Mouse (Mus musculus) stomach, embryonic 15.5 days (tissue): ENCODE data around the gene Fmo5. TPM values are rescaled to one million over a fixed set of nuclear protein-coding genes. Genes with fewer than 3 reads are reported as not detected.

ENCODE experiments used
- ATAC-seq: fragments of 200-750 bp; cut with Nextera tagmentation; 2 replicates; pipeline ENCODE4 v1.8.0; 2017; ENCODE audit warnings: low read depth, moderate number of reproducible peaks, moderate TSS enrichment; ENCODE audit not compliant: insufficient read depth, low FRiP score
- H3K27ac ChIP-seq: fragments of 300-500 bp; sonication (generic); 2 replicates; pipeline ENCODE4 v1.5.1; 2015; ENCODE audit warnings: mild to moderate bottlenecking, inconsistent platforms
- H3K27me3 ChIP-seq: fragments of 300-500 bp; sonication (generic); replicated peaks from 2 replicates; pipeline ENCODE4 v1.6.1; 2015; ENCODE audit warnings: inconsistent platforms
- H3K36me3 ChIP-seq: fragments of 300-500 bp; sonication (generic); 2 replicates; pipeline ENCODE4 v1.6.1; 2015; ENCODE audit warnings: inconsistent platforms
- H3K4me1 ChIP-seq: fragments of 300-500 bp; sonication (generic); 2 replicates; pipeline ENCODE4 v1.6.1; 2015; ENCODE audit warnings: inconsistent platforms
- H3K4me2 ChIP-seq: fragments of 300-500 bp; sonication (generic); 2 replicates; pipeline ENCODE4 v1.6.1; 2015; ENCODE audit warnings: mild to moderate bottlenecking, inconsistent platforms
- H3K4me3 ChIP-seq: fragments of 300-500 bp; sonication (generic); replicated peaks from 2 replicates; pipeline ENCODE4 v1.5.1; 2015; ENCODE audit warnings: inconsistent platforms
- H3K9ac ChIP-seq: fragments of 300-500 bp; sonication (generic); 2 replicates; pipeline ENCODE4 v1.6.1; 2015; ENCODE audit warnings: inconsistent platforms
- H3K9me3 ChIP-seq: fragments of 300-500 bp; sonication (generic); 2 replicates; pipeline ENCODE4 v1.6.1; 2016; ENCODE audit warnings: inconsistent platforms
- WGBS: fragments of 180-500 bp; shearing (Covaris S2); methylation state at CpG from one replicate; pipeline ENCODE4 v1.1.7; 2015; 5-methylcytosine and 5-hydroxymethylcytosine counted together
- polyA plus RNA-seq: library from polyadenylated mRNA; unstranded; fragments of >200 nt; fragmentation: Nextera tagmentation; extraction: Ambion mirVana; gene quantifications from 2 replicates; pipeline ENCODE4 v1.2.1, GENCODE M21; 2015

The Fmo5 gene
- polyA plus RNA-seq, result 8.2 and 11.5 TPM in 2 replicates

GRCm38 (mm10) chr3:97628391-97629001 lies at the start of gene Fmo5:
Fmo5 (plus strand) TSS chr3:97628804.
- no peaks in the 10 kb centered on the region for H3K27me3 ChIP-seq
- peak within 1 kb of the TSS; percentile 53 for H3K27ac ChIP-seq
- WGBS, result 4% methylated on average over 18 of the region's 18 CpGs
- H3K4me1 ChIP-seq, result peaks cover 4% of the 10 kb centered on the region; the same call in 1 of the 2 replicates
- peak; percentile 97 for ATAC-seq
- H3K9me3 ChIP-seq, result no peaks in the 10 kb centered on the region
- H3K36me3 ChIP-seq, result no peaks in the 10 kb centered on the region
- peak within 1 kb of the TSS; percentile 16; the same call in 1 of the 2 replicates for H3K9ac ChIP-seq
- peak within 1 kb of the TSS; percentile 49 for H3K4me3 ChIP-seq
- peak within 1 kb of the TSS; percentile 71 for H3K4me2 ChIP-seq

- H3K36me3 ChIP-seq, result peaks cover 5% of the 10 kb centered on the region; the same call in 1 of the 2 replicates
- ATAC-seq, result peak; percentile 53; the same call in 1 of the 2 replicates
- H3K27me3 ChIP-seq, result no peaks in the 10 kb centered on the region
- H3K4me2 ChIP-seq, result no peak overlapping the region
- no peak overlapping the region for H3K9ac ChIP-seq
- no peak overlapping the region for H3K4me3 ChIP-seq
- H3K9me3 ChIP-seq, result no peaks in the 10 kb centered on the region
- no peaks in the 10 kb centered on the region for H3K4me1 ChIP-seq
- H3K27ac ChIP-seq, result no peak overlapping the region
- WGBS, result 55% methylated on average over 18 of the region's 18 CpGs
Observed at GRCm38 (mm10) chr3:97585383-97586160, 43.0 kb upstream of the Fmo5 start.

DNA sequence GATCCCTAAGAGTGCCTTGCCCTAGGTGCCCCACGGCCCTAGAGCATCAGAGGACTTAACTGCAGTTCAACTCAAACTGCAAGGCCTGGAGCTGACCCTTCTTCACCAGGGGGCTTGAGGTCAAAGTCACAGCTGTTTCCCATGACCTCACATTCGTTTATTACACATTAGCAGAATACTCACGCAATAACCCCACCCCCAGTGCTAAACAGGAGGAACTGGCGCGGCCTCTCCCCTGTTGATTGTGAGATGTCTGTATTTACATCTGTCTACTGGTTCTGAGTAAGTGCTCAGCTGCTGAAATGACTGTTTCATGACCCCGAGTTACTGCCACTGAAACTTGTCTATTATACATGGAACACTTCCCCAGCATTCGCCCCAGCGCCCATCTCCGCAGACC lies 40.9 kb upstream of the Fmo5 start:
- Histone ChIP-seq H3K4me1 (no peaks in the 10 kb centered on the region), H3K36me3 (0 out of 2 replicates have a peak, but pooled peaks cover 2% of the 10 kb centered on the region), H3K27me3 (no peaks in the 10 kb centered on the region), H3K9ac (no peak overlapping the region), H3K4me3 (no peak overlapping the region), H3K27ac (no peak overlapping the region), H3K4me2 (no peak overlapping the region), H3K9me3 (no peaks in the 10 kb centered on the region)
- 54% methylated on average over 9 of the region's 9 CpGs for WGBS
- ATAC-seq, result no peak

GRCm38 (mm10) chr3:97590699-97591098 lies 37.9 kb upstream of the Fmo5 start:
- no peak overlapping the region for H3K4me3 ChIP-seq
- H3K27me3 ChIP-seq, result no peaks in the 10 kb centered on the region
- H3K36me3 ChIP-seq, result 0 out of 2 replicates have a peak, but pooled peaks cover 10% of the 10 kb centered on the region
- no peaks in the 10 kb centered on the region for H3K4me1 ChIP-seq
- no peak overlapping the region for H3K4me2 ChIP-seq
- no peak for ATAC-seq
- H3K9ac ChIP-seq, result no peak overlapping the region
- H3K27ac ChIP-seq, result no peak overlapping the region
- H3K9me3 ChIP-seq, result no peaks in the 10 kb centered on the region
- 72% methylated on average over 8 of the region's 8 CpGs for WGBS

DNA sequence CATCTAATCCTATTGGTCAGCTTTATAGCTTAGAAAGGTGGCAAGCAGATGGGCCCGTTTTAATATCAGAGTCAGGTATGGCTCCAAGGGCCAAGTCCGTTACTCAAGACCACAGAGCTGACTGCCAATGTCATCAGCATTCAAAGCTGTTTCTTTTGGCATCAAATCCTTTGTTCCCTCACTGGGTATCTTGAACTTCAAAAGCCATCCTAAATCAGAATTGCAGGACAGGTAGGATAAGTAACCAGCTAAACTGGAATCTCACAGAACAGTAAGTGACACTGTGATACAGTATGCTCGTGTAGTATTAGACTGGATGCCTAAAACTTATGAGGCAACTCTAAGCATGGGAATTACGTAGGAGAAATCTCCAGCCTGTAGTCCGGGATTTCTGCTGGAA lies 35.5 kb upstream of the Fmo5 start:
- Histone ChIP-seq H3K9me3 (no peaks in the 10 kb centered on the region), H3K4me3 (no peak overlapping the region), H3K27ac (no peak overlapping the region), H3K9ac (no peak overlapping the region), H3K4me2 (no peak overlapping the region), H3K4me1 (no peaks in the 10 kb centered on the region), H3K27me3 (no peaks in the 10 kb centered on the region), H3K36me3 (0 out of 2 replicates have a peak, but pooled peaks cover 10% of the 10 kb centered on the region)
- WGBS, result 94% methylated on average over 5 of the region's 5 CpGs
- ATAC-seq, result no peak

DNA sequence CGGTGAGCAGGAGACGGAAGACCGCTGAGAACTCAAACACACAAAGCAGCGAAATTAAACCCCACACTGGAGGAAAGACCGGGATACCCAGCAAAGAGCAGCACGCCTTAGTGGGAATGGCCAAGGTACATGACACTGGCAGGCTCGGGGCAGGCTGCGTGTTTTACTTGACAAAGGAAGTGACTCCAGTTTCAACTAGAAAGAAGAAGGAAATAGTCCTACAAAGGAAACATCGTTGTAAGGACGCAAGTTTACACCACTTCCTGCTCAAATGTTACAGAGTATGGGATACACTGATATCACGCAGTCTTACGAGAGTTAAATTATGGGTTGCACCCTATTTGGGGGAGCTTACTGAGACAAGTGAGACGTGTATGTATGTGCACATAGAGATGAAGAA lies 34.5 kb upstream of the Fmo5 start:
- Histone ChIP-seq H3K9ac (no peak overlapping the region), H3K27ac (no peak overlapping the region), H3K4me1 (no peaks in the 10 kb centered on the region), H3K4me3 (no peak overlapping the region), H3K9me3 (no peaks in the 10 kb centered on the region), H3K27me3 (no peaks in the 10 kb centered on the region), H3K36me3 (0 out of 2 replicates have a peak, but pooled peaks cover 10% of the 10 kb centered on the region), H3K4me2 (no peak overlapping the region)
- no peak for ATAC-seq
- 85% methylated on average over 13 of the region's 13 CpGs for WGBS

DNA sequence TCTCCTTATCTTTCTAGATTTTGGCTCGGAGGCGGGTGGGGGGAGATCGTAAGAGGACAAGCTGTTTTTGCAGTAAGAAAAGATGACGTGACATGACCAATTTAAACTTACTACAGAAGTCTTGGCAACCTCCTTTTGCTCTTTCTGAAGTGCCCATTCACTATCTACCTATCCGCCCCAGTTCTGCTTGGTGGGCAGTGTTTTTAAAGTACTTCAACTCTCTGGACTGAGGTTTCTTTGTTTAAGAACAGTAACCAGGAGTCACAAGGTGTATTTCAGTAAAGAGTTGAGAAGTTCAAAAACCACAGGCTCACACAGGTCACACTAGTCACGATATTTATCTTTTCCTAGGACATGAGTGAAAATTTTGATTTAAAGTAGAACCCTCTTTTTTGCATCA lies 33.5 kb upstream of the Fmo5 start:
- Histone ChIP-seq H3K9ac (no peak overlapping the region), H3K36me3 (0 out of 2 replicates have a peak, but pooled peaks cover 10% of the 10 kb centered on the region), H3K27me3 (no peaks in the 10 kb centered on the region), H3K4me3 (no peak overlapping the region), H3K4me1 (no peaks in the 10 kb centered on the region), H3K27ac (no peak overlapping the region), H3K4me2 (no peak overlapping the region), H3K9me3 (no peaks in the 10 kb centered on the region)
- 79% methylated on average over 6 of the region's 6 CpGs for WGBS
- no peak for ATAC-seq

DNA sequence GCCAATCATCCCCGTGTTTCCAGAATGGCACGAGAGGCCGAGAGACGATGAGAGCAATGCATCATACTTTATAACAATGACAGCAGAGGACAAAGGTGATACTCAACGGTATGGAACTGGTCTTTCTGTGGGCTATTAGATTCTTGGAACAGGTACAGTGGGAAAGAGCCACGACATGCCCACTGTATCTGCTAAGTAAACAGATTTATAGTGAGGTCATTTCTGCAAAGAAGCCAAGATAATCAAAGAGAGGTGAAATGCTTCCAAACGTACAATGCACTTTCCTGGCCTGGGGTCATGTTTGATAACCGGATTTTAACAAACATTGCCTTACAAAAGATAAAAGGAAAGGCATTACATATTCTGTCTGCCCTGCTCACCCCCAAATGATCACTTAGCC lies 31.8 kb upstream of the Fmo5 start:
- Histone ChIP-seq H3K9me3 (no peaks in the 10 kb centered on the region), H3K27me3 (no peaks in the 10 kb centered on the region), H3K36me3 (0 out of 2 replicates have a peak, but pooled peaks cover 10% of the 10 kb centered on the region), H3K9ac (no peak overlapping the region), H3K27ac (no peak overlapping the region), H3K4me1 (no peaks in the 10 kb centered on the region), H3K4me3 (no peak overlapping the region), H3K4me2 (no peak overlapping the region)
- 51% methylated on average over 8 of the region's 8 CpGs for WGBS
- ATAC-seq, result peak; percentile 39; the same call in 1 of the 2 replicates

DNA sequence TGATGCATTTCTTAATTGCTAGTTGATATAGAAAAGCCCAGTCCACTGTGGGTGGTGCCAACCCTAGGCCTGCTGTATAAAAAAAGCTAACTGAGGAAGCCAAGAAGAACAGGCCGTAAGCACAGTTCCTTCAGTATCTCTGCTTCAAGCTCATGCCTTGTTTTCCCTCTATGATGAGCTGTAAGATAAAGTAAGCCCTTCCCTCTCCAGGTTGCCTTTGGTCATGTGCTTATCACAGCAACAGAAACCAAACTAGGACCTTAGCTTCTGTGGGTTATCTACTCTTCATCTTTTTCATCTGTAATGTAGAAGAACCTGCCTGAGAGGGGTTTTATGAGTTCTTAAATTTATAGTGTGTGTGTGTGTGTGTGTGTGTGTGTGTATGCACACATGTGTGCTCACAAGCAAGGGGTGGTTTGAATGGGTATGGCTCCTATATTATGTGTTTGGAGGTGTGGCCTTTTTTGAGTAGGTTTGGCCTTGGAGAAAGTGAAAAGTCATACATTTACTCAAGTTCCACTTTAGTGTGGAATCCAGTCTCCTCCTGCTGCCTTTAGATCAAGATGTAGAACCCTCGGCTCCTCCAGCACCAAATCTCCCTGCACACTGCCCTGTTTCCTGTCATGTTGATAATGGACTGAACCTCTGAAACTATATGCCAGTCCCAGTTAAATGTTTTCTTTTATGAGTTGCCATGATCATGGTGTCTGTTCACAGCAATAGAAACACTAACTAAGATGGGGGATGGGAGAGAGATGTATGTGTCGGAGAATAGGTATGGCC lies 28.4 kb upstream of the Fmo5 start:
- ATAC-seq, result no peak
- 84% methylated on average over 3 of the region's 3 CpGs for WGBS
- Histone ChIP-seq H3K4me2 (no peak overlapping the region), H3K9ac (no peak overlapping the region), H3K27me3 (no peaks in the 10 kb centered on the region), H3K4me1 (no peaks in the 10 kb centered on the region), H3K27ac (no peak overlapping the region), H3K4me3 (no peak overlapping the region), H3K9me3 (no peaks in the 10 kb centered on the region), H3K36me3 (no peaks in the 10 kb centered on the region)

DNA sequence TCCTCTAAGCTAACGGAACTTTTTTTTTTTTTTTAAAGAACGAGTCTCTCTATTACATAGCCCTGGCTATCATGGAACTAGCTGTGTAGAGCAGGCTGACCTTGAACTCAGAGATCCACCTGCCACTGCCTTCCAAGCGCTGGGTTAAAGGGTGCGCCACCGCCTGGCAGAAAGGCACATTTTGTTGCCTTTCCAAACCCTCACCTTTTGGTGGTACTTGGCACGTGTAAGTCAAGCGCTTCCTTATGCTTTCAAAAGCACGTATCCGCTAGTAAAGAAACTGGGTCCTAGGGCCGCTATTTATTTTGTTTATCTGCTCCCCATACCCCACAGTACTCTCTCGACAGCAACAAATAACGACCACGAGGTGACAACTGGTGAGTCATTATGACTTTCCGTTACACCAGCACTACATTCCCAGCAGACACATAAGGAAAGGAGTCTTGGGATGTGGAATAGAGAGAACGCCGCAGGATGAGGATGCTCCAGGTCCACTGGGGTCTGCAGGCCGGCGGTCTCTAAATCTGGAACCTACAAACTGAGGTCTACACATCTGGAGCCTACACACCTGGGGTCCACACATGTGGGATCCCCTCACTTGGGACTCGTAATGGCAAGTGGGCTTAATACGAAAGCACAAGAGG lies 19.3 kb upstream of the Fmo5 start:
- no peak for ATAC-seq
- Histone ChIP-seq H3K9ac (peak overlapping the region; percentile 73; the same call in 1 of the 2 replicates), H3K27me3 (no peaks in the 10 kb centered on the region), H3K9me3 (no peaks in the 10 kb centered on the region), H3K4me1 (peaks cover 2% of the 10 kb centered on the region; the same call in 1 of the 2 replicates), H3K36me3 (no peaks in the 10 kb centered on the region), H3K27ac (peak overlapping the region; percentile 94), H3K4me2 (peak overlapping the region; percentile 84), H3K4me3 (peak overlapping the region; percentile 77)
- 3% methylated on average over 20 of the region's 20 CpGs for WGBS

DNA sequence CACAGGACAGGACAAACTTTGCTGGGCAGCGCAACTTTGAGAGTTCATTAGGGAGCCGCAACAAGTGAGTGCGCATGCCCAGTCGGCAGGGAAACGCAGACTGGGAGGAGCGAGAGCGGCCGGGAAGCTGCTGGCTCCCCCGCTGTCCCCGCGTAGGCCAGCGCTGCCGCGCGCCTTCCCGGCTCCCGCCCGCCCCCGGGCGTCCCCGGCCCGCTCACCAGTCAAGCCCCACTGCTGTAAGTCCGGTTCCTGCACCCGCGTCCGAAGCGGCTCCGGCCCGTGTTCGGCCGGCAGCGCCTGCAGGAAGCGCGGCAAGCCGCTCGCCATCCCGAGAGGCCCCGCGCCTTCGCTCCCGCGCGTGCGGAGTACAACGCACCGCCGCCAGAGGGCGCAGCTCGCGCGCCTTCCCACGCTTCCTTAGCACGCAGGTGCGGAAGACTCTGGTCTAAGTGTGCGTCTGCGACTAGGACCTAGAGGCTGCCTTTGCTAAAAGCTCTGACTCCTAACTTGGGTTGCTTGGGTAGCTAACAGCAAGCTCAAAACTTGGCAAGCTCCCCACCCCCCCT lies 18.7 kb upstream of the Fmo5 start, which contains the start of gene Chd1l:
Gene Chd1l, minus strand, starts transcription at position 359 of the 566 bp plus-strand sequence.
- peaks cover 2% of the 10 kb centered on the region; the same call in 1 of the 2 replicates for H3K4me1 ChIP-seq
- H3K27me3 ChIP-seq, result no peaks in the 10 kb centered on the region
- under 1% methylated on average over 42 of the region's 56 CpGs for WGBS
- peak within 1 kb of the TSS; percentile 94 for H3K27ac ChIP-seq
- peak within 1 kb of the TSS; percentile 84 for H3K4me2 ChIP-seq
- H3K9me3 ChIP-seq, result no peaks in the 10 kb centered on the region
- H3K36me3 ChIP-seq, result no peaks in the 10 kb centered on the region
- H3K9ac ChIP-seq, result peak within 1 kb of the TSS; percentile 73
- H3K4me3 ChIP-seq, result peak within 1 kb of the TSS; percentile 77
- ATAC-seq, result peak; percentile 89
